Mouse (Mus musculus): ENCODE data around the gene Fam49a.

Fam49a gene

DNA sequence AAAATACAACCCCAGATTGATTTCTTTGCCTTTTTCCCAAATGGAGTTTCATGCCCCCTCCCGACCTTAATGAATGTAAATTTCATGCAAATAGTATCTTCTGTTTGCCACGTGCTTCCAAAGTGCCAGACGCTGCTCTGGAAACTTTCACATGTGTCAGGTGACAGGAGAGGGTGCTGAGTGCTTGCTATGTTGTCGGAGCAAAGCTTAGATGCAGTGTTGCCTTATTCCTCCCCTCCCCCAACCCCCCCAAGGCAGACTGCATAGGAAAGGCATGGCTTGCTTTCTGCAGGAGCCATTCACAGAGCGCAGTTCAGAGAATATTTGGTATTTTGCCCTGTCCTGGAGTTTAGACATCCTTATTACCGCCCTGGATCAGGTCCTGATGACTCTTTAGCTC lies 12.2 kb downstream of the Fam49a start:
- no peak for DNase-seq

DNA sequence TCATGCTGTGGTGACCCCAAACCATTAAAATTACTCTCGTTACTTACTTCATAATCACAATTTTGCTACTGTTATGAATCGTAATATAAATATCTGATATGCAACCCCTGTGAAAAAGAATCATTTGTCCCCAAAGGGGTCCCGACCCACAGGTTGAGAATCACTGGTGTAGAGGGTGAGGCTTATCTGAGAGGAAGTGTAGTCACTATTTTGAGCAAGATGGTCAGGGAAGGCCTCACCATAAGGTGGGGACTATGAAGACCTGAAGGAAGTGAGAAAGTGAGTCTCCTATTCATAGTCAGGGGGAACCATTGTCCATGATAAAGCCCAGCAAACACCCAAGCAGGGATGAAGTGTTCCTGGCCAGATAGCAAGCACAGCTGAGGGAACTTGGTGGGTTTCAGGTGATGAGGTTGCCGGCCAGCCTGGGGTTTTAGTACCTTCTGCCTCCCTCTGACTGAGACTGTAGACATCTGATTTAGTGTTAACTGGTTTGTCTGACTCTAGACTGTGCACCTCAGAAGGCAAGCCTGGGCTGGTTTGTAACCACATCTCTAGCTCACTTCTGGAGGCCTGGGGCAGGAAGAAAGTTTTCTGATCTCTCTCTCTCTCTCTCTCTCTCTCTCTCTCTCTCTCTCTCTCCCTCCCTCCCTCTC lies 13.3 kb downstream of the Fam49a start:
- DNase-seq, result no peak

DNA sequence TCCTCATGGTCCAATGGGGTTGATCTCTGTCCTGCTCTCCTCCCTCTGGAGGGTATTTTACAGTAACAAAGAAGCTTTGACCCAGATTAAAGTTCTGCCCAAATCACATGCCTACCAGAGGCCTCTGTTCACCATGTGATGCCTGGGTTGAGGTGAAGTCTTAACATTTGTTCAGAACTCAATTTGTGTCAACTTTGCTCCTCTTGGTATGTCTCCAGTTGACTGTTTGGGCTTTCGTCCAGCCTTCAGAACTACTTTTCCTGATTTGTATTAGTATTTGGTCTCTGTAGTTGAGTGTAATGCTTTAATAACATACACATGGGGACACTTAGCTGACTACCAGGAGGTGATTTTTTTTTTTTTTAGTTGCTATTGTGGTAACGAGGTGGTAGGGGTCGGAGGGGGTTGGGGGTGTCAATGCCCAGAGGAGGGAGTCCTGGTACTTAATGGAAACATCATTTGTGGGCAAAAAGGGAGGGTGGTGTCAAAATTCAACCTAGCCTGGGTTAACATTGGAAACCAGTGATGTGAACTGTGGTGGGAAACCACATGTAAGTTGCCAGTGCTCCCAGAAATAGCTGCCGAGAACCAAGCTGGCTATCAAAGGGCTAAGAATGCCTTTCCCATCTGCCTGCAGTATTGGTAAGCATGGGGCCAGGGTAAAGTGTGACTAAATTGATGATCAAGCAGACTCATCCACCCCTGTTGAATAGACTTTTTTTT lies 16.0 kb downstream of the Fam49a start:
- no peak for DNase-seq

- no peak for DNase-seq
Observed at GRCm38 (mm10) chr12:12278464-12278872, 16.5 kb downstream of the Fam49a start.

DNA sequence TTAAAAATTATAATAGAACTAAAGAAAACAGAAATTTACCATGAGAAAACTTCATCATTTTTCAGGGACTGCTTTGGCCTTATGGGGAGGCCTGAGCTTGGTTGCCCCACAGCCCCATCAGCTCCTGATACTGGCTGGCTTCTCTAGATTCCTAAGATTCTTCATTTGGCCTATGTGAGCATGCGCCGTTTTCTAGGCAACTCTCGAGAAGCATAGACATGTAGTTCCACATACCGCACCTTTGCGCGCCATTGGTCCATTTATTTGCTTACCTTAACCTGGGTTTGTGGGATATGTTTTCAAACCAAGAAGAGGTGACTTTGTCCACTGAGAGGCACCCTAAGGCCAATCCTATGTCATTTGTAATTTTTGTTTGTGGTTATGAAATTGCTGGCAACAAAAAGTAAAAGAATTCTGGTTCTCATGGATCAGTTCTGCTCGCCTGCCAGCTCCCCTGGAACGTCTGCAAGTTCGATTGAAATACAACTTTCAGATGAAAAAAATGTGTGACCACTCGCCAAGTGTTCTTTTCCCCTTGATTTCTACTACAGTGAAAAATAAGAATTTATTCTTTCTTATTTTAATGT lies 21.9 kb downstream of the Fam49a start:
- no peak for DNase-seq

DNA sequence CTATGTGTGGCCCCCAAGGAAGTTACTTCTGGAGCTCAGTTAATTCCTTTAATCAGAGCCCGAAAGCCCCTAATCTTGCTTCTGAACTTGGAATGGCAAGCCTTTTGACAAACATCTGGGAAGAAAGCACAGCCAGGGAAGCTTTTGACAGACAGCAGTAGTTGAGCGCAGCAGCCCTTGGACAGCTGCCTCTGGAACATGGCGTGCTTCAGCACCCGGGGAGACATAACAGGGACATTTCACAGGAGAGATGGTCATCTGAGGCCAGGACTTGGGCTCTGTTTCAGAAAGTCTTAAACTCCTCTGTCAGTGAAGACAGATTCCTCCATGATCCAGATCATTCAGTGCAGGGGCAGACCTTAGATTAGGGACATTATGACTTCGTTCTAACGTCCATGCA lies 22.6 kb downstream of the Fam49a start:
- DNase-seq, result no peak

GRCm38 (mm10) chr12:12287131-12287786 lies 25.3 kb downstream of the Fam49a start:
- no peak for DNase-seq

GRCm38 (mm10) chr12:12287787-12288132 lies 25.8 kb downstream of the Fam49a start:
- DNase-seq, result no peak

- DNase-seq, result no peak
Observed at GRCm38 (mm10) chr12:12288586-12288985, 26.6 kb downstream of the Fam49a start.

GRCm38 (mm10) chr12:12289636-12290035 lies 27.7 kb downstream of the Fam49a start:
- DNase-seq, result no peak

DNA sequence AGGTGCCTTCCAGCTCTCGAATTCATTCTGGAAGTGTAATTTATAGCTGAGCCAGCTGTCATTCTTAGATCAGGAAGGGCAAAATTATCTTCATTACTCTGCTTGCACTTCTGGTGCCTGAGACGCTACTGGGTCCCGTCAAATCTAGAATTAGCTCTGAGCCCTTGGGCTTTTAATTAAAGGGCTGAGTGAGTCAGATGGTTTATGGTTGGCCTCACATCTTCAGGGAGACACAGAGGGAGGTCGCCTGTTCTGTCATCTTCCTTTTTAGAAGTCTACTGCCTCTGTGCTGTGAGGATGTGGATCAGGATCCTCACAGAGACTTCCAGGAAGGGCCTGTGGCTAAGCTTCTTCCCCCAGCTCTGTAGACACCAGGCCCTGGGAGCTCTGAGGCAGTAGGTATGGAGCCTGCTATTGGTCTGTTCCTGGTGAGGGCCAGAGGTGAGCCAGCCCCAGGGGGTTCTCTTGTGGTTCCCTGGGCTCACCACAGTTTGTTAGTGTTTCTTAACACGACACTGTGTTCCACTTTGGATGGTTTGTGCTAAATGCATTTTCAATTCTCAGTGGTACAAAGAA lies 30.2 kb downstream of the Fam49a start:
- no peak for DNase-seq

DNA sequence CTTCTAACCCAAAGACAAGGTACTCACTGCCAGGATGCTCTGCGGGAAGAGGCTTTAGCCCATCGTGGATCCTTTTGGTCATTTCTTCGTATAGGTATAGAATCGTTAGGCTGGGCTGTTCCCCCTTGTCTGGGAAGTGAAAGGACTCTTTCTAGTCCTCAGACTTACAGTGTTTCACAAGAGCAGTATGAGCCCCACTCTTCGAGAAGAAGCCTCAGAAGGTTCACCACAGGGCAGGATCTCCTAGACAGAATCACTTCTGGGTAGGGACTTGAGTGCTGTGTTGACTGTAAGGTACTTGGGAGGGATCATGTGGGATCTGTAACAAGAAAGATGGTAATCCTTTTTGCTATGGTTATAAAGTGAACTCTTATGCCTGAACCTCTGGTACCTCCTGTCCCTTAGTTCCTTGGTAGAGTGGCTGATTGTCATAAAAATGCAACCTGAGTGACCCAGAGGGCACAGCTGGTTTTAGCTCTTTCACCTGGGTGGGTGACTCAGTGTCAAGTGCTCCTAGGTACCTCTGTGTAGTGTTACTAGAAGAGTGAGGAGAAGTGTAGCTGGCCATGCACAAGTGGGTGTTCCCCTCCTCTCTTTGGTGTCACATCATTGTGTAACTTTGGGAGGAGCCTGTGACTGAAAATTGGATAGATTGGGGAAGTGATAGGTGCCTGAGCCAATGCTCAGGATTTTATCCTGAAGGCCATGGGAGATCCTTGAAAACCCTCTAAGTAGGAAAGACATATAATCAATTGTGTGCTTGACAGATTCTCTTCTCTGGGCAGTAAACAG lies 32.6 kb downstream of the Fam49a start:
- DNase-seq, result no peak

DNA sequence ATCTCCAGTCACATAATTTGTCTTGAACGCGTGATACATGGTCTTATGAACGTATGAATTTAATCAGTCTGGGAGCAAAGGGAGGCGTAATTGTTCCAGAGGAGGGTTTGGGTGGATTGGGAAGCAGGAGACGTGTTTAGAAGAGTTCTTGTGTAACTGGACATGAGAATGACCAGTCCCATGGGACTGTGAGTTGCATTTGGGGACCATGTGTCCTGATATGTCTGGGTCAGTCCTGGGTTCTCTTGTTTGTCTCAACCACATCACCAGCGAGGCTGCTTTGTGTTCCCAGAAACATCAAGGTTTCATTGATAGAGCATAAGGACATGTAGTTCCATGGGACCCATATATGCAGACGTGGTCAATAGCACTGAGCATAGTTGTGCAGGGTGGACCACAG lies 36.5 kb downstream of the Fam49a start:
- no peak for DNase-seq

GRCm38 (mm10) chr12:12299303-12299702 lies 37.4 kb downstream of the Fam49a start:
- no peak for DNase-seq

- no peak for DNase-seq
Observed at GRCm38 (mm10) chr12:12301149-12301548, 39.2 kb downstream of the Fam49a start.

DNA sequence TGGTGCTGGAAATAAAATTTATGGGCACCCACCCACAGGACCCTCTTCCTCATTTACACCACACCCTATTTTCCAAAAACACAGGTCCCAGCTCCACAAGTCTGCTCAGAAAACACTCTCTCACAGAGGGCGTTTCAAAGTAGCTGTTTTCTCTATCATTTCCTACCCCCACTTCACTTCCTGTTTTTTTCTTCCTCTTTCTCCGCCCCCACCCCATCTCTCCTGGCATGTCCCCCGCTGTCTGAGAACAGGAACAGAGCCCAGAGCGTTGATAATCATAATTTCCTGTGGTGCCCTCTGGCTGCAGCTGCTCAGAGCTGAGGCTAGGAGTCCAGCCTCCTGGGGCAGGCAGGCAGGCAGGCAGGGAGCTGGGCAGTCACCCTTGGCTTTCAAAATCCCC lies 39.9 kb downstream of the Fam49a start:
- DNase-seq, result no peak

DNA sequence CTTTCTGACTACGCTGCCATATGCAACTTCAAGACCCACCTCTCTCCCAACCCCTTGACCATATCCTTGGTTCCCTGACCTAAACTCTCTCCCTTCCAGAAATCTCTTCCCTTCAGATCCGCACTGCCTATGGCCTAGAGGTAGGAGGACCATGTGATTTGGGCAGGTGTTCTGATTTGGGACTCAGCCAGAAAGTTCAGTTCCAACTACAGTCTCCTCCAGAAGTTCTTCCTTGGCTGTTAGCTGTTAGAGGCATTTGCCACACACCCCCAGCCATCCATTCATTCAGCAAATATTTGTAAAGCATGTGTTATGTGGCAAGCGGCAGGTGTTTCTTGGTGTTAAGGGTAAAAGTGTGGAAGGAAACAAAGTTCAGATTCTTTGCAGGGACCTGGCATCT lies 44.3 kb downstream of the Fam49a start:
- DNase-seq, result no peak

DNA sequence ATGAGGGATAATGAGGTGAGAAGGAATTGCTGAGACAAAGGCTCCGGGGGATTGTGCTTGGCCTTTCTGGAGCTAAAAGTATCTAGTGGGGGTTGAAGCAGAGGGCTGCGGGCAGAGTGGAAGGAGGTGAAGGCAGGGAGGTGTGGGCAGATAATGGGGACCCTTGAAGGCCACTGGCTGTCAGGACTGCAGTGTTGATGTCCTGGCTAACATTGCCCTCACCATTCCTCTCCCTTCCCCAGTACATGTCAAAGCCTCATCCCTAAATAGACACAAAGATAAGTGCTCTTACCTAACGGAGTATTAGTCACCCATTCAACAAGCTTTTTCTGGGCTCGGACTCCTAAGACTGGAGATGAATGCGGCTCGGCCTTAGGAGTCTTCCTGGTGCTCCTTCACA lies 44.9 kb downstream of the Fam49a start:
- DNase-seq, result no peak

DNA sequence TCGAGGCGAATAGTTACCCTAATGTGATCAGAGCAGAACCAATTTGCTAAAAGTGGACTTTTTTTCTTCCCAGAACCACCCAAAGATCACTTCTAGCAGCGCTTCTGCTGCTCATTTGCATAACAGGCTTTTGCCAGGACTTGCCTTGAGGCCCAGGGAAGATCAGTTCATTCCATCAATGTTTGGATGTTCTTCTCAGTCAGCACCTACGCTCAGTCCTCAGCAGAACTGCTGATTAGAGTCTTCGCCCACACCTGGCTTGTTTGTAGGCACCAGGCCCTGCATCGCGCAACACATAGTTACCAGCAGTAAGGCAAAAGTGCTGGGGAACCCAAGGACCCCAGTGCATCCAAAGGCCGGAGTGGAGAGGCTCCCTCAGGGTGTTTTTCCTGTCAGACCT lies 45.3 kb downstream of the Fam49a start:
- DNase-seq, result no peak

DNA sequence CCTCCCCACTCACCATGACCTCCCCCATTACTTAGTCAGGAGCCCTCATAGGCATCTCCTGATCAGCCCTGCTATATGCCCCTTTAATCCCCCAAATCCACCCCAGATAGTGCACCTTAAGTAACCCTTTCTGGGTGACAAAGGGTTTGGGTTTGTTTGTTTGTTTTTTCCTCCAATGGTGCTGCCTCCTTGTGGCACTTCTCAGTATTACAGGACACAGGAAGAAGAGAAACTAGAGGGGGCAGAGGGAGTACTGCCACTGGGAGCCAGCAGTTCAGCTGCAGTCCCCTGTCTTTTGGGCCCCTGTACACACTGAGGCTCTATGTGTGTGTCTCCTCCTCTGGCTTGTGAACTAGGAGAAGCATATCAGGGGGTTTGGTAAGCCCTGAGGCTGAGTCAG lies 51.5 kb downstream of the Fam49a start:
- peak; percentile 19 for DNase-seq

DNA sequence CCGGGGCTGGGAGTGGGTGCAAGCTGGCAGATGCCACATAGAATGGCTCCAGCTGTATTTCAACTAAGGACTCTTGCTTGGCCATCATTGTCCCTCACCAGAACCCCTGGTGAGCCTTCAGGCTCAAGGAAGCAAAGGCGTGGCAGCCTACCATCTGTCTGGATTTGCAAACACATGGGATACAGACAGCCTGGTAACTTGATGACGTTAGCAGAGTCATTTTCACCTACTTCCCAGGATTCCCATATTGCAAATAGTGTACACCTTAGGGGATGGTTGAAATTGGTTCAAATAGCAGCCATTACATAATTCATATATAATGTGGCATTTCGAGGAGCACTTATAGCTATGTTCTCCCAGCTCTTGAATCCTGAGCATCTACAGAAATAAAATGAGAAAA lies 52.0 kb downstream of the Fam49a start:
- DNase-seq, result no peak

GRCm38 (mm10) chr12:12314326-12314725 lies 52.4 kb downstream of the Fam49a start:
- no peak for DNase-seq

- no peak for DNase-seq
Observed at GRCm38 (mm10) chr12:12315011-12315410, 53.1 kb downstream of the Fam49a start.

Data from kidney, adult 18-20 months (tissue).